Mouse (Mus musculus): Measurements from ENCODE around the gene Lnpep. TPM values are rescaled to one million over a fixed set of nuclear protein-coding genes. Genes with fewer than 3 reads are reported as not detected.

Lnpep gene
- polyA plus RNA-seq (2011; ENCODE audit: insufficient read depth, insufficient read length, low replicate concordance, missing spikeins): 9.7 and 14.3 TPM in 2 replicates

DNA sequence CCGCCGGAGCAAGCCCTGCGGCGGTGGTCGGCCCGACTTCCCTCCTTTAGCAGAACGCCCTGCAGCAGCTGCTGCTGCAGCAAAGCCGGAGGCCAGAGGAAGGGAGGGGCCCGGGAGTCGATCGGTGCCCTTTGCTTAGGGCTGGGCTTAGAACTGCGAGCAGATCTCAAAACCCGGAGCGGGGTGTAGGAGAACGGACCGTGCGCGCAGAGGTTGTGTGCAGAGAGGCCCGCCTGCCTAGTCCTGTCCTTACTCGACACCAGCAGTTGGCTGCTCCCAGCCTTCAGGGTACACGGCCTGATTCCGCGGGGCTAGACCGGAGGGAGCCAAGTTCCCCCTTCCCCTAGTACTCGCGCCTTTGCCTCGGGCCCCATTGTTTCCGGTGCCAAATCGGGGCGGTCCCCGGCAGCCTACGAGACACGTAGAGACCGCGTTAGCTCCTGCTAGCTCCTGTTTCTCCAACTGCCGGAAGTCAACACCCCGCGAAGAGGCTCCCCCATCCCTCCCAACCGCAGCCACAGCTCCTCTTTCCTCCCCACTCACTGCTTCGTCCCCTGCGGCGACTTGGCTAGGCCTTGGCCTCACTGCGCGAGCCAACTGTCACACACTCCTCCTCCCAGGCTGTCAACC, at the start of gene Lnpep:
TSS of gene Lnpep (minus strand) at position 94 of the 630 bp plus-strand sequence.
- no peak for TF ChIP-seq CTCF (IDR thresholded peaks at IDR 0.05; ENCODE audit: control insufficient read depth, insufficient read depth, low read length)
- peak; percentile 88 for TF ChIP-seq POLR2A (IDR thresholded peaks at IDR 0.05; ENCODE audit: borderline replicate concordance, control insufficient read depth, low read depth, low read length)
- WGBS: under 1% methylated on average over 44 of the region's 44 CpGs
- H3K27ac ChIP-seq (ENCODE audit: control insufficient read depth, insufficient read depth, low read depth, low read length, poor library complexity): peak within 1 kb of the TSS; percentile 99
- no peaks in the 10 kb centered on the region; the same call in 1 of the 2 replicates for H3K4me1 ChIP-seq (ENCODE audit: control insufficient read depth, insufficient read depth, low read length)
- peak within 1 kb of the TSS; percentile 82 for H3K4me3 ChIP-seq (replicated peaks; ENCODE audit: control insufficient read depth, low read depth, low read length)

DNA sequence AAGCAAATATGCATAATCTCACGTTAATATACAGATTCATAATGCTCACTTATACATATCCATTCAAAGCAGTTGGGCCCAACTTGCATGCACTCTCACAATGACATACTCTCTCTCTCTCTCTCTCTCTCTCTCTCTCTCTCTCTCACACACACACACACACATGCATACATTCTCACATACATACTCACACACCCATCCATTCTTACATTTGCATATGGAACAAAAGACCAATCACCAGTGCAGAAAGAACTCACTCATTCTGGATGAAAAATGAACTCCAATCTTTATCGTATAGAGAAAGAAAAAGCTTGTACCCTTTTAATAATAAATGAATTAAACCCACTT, 31.0 kb upstream of the Lnpep start:
- Histone ChIP-seq H3K27ac (ENCODE audit: control insufficient read depth, insufficient read depth, low read depth, low read length, poor library complexity) (no peak overlapping the region), H3K4me3 (replicated peaks; ENCODE audit: control insufficient read depth, low read depth, low read length) (no peak overlapping the region), H3K4me1 (ENCODE audit: control insufficient read depth, insufficient read depth, low read length) (no peaks in the 10 kb centered on the region)
- 49% methylated on average over 2 of the region's 2 CpGs for WGBS
- TF ChIP-seq POLR2A (IDR thresholded peaks at IDR 0.05; ENCODE audit: borderline replicate concordance, control insufficient read depth, low read depth, low read length) (no peak), CTCF (IDR thresholded peaks at IDR 0.05; ENCODE audit: control insufficient read depth, insufficient read depth, low read length) (no peak)

DNA sequence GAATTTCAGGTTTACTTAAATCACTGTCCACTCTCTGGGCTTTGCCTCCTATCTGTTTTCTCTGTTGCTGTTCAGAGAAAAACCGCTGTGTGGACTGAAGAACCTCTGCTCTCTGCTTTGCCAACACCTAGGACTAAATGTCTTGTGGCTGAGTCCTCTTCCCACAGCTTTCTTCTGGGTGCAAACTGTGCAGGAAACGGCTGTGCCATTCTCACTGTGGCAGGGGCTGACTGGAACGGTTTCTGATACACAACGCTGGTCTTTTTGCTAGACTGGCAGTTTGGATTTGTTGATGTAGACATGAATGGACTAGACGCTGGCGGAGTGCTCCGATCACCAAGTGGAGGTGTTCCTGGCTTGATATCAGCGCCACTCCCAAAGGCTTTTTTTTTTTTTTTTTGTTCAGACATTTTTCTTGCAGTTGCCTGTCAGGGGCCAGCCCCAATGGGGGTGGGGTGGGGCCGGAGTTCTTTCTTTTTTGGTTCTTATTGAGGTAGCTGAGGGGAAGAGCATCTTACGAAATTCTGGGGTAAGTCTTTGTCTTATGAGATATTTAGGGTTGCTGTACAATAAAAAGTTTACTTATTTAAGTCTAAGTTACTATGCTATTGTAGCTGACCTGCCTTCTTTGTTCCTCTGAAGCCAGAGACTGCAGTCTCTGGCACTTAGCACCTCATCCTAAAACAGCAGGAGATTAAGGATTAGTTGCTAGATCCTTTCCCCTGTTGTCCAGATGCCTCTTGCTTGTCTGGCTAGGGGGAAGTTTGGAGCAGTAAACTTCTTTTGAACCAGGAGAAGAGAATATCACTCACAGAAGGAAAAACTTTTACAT, 30.4 kb upstream of the Lnpep start:
- no peaks in the 10 kb centered on the region for H3K4me1 ChIP-seq (ENCODE audit: control insufficient read depth, insufficient read depth, low read length)
- WGBS: 3% methylated on average over 10 of the region's 10 CpGs
- no peak overlapping the region for H3K4me3 ChIP-seq (replicated peaks; ENCODE audit: control insufficient read depth, low read depth, low read length)
- TF ChIP-seq POLR2A (IDR thresholded peaks at IDR 0.05; ENCODE audit: borderline replicate concordance, control insufficient read depth, low read depth, low read length): no peak
- no peak for TF ChIP-seq CTCF (IDR thresholded peaks at IDR 0.05; ENCODE audit: control insufficient read depth, insufficient read depth, low read length)
- H3K27ac ChIP-seq (ENCODE audit: control insufficient read depth, insufficient read depth, low read depth, low read length, poor library complexity): no peak overlapping the region

DNA sequence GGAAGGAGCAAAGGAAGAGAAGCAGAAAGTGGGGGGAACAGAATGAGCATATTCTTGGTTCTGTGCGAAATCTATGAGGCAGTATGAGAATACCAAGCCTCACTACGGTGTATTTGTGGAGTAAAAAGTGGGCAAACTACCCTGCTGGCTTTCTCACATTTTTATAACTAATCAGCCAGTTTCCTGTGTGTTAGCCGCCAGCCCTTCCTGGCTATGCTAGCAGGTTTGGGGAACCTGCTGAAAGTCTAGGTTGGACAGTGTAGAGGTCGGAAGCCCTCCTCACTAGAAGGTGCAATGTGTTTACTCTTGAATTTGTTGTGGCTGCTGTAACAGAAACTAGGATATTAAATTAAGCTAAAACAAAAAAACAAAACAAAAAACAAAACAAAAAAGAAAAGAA, 27.7 kb upstream of the Lnpep start:
- TF ChIP-seq POLR2A (IDR thresholded peaks at IDR 0.05; ENCODE audit: borderline replicate concordance, control insufficient read depth, low read depth, low read length) (no peak), CTCF (IDR thresholded peaks at IDR 0.05; ENCODE audit: control insufficient read depth, insufficient read depth, low read length) (no peak)
- no peaks in the 10 kb centered on the region for H3K4me1 ChIP-seq (ENCODE audit: control insufficient read depth, insufficient read depth, low read length)
- no peak overlapping the region for H3K4me3 ChIP-seq (replicated peaks; ENCODE audit: control insufficient read depth, low read depth, low read length)
- H3K27ac ChIP-seq (ENCODE audit: control insufficient read depth, insufficient read depth, low read depth, low read length, poor library complexity): no peak overlapping the region
- WGBS: 15% methylated on average over 4 of the region's 4 CpGs

DNA sequence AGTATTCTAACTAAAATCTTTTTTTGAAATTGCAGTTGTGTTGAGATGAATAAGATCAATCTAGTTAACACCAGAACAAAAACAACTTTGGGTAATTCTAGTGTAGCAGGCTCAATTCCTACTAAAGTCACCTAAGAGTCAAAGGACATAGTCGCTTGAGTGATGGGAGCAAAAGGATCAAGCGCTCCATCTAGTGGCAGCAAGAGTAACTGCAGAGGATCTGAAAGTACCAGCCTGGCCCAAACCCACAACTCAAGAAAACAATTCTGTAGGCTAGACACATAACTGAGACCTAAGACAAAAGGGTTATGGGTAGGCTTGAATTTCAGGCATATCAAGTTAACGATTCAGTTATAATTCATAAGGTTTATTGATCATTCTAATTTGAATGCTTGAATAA, 20.9 kb upstream of the Lnpep start:
- TF ChIP-seq CTCF (IDR thresholded peaks at IDR 0.05; ENCODE audit: control insufficient read depth, insufficient read depth, low read length): peak; percentile 68
- TF ChIP-seq POLR2A (IDR thresholded peaks at IDR 0.05; ENCODE audit: borderline replicate concordance, control insufficient read depth, low read depth, low read length): no peak
- no peak overlapping the region for H3K27ac ChIP-seq (ENCODE audit: control insufficient read depth, insufficient read depth, low read depth, low read length, poor library complexity)
- H3K4me3 ChIP-seq (replicated peaks; ENCODE audit: control insufficient read depth, low read depth, low read length): no peak overlapping the region
- no peaks in the 10 kb centered on the region for H3K4me1 ChIP-seq (ENCODE audit: control insufficient read depth, insufficient read depth, low read length)
- 1% methylated on average over 3 of the region's 3 CpGs for WGBS

DNA sequence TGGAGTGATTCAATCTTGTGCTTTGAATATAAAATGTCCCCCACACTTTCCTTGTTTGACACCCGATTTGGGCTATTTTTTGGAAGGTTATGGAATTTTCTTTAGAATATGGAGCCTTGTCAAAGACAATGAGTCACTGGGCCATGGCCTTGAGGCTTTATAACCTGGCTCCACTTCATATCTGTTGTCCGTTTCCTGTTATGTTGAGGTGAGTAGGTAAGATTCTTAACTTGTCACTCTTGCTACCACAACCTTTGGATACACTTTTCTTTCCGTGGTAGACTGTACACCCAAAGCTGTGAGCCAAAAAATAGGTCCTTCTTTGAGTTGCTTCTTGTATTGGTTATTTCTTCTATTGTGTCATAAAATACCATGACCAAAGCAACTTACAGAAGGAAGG, 12.5 kb upstream of the Lnpep start:
- H3K4me1 ChIP-seq (ENCODE audit: control insufficient read depth, insufficient read depth, low read length): peaks cover 1% of the 10 kb centered on the region; the same call in 1 of the 2 replicates
- no peak overlapping the region for H3K27ac ChIP-seq (ENCODE audit: control insufficient read depth, insufficient read depth, low read depth, low read length, poor library complexity)
- WGBS: 66% methylated on average over 3 of the region's 3 CpGs
- H3K4me3 ChIP-seq (replicated peaks; ENCODE audit: control insufficient read depth, low read depth, low read length): no peak overlapping the region
- TF ChIP-seq CTCF (IDR thresholded peaks at IDR 0.05; ENCODE audit: control insufficient read depth, insufficient read depth, low read length) (no peak), POLR2A (IDR thresholded peaks at IDR 0.05; ENCODE audit: borderline replicate concordance, control insufficient read depth, low read depth, low read length) (no peak)

DNA sequence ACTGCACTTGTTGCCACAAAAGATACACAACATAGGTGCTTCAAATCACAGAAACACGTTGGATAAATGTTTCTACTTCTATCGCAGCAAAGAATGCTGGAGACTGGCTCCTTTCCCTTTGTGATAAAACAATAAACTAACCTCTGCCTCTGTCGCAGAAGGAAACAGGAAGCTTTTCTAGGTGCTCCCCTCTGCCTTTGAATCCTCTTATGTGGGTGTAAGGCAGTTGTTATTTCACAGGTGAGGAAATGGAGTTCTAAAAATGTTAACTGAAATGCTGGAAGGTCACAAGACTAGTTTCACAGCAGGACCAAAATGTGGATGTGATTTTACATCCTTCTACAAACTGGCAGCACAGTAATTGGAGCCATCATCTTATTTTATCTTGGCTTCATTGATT, 11.3 kb upstream of the Lnpep start:
- 10% methylated on average over 3 of the region's 3 CpGs for whole genome bisulfite sequencing
- no peak overlapping the region for H3K27ac ChIP-seq (ENCODE audit: control insufficient read depth, insufficient read depth, low read depth, low read length, poor library complexity)
- H3K4me1 ChIP-seq (ENCODE audit: control insufficient read depth, insufficient read depth, low read length): peaks cover 1% of the 10 kb centered on the region; the same call in 1 of the 2 replicates
- H3K4me3 ChIP-seq (replicated peaks; ENCODE audit: control insufficient read depth, low read depth, low read length): no peak overlapping the region
- TF ChIP-seq CTCF (IDR thresholded peaks at IDR 0.05; ENCODE audit: control insufficient read depth, insufficient read depth, low read length) (no peak), POLR2A (IDR thresholded peaks at IDR 0.05; ENCODE audit: borderline replicate concordance, control insufficient read depth, low read depth, low read length) (no peak)

DNA sequence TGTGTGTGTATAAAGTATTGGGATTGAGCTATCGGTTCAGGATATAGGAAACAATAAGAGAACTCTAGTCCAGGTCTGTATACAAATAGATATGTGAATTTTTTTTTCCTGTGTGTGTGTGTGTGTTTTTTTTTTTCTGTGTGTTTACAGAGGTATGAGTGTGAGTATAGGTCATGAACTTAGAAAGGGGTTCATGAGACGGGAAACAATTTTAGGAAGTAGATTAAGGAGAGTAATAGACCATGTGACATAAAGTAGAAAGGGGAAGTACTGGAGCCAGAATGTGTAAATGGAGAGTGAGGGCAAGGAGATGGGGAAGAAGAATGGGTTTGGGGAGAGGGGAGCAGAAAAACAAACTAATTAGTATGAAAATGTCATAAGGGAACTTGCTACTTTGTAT, 9.2 kb upstream of the Lnpep start:
- 28% methylated on average over 2 of the region's 2 CpGs for WGBS
- Histone ChIP-seq H3K4me1 (ENCODE audit: control insufficient read depth, insufficient read depth, low read length) (peaks cover 1% of the 10 kb centered on the region; the same call in 1 of the 2 replicates), H3K4me3 (replicated peaks; ENCODE audit: control insufficient read depth, low read depth, low read length) (no peak overlapping the region), H3K27ac (ENCODE audit: control insufficient read depth, insufficient read depth, low read depth, low read length, poor library complexity) (no peak overlapping the region)
- TF ChIP-seq CTCF (IDR thresholded peaks at IDR 0.05; ENCODE audit: control insufficient read depth, insufficient read depth, low read length) (no peak), POLR2A (IDR thresholded peaks at IDR 0.05; ENCODE audit: borderline replicate concordance, control insufficient read depth, low read depth, low read length) (no peak)

All from bone marrow, adult 2 months (tissue).